Mouse (Mus musculus) liver, postnatal 0 days (tissue): Measurements from ENCODE around the gene Col15a1. TPM values are rescaled to one million over a fixed set of nuclear protein-coding genes. Genes with fewer than 3 reads are reported as not detected.

Experiments
- ATAC-seq: fragments of 200-750 bp; cut with Nextera tagmentation; 2 replicates; pipeline ENCODE4 v1.8.0; 2017; ENCODE audit warnings: mild to moderate bottlenecking, moderate library complexity
- DNase-seq: peaks from one replicate; pipeline ENCODE4 v3.0.0-alpha.2; 2016
- H3K27ac ChIP-seq: fragments of 300-500 bp; sonication (generic); 2 replicates; pipeline ENCODE4 v1.5.1; 2014; ENCODE audit warnings: antibody characterized with exemption, moderate library complexity, mild to moderate bottlenecking, low read depth
- H3K27me3 ChIP-seq: fragments of 300-500 bp; sonication (generic); 2 replicates; pipeline ENCODE4 v1.6.1; 2014; ENCODE audit warnings: low read length, control low read depth, mixed read lengths; ENCODE audit not compliant: insufficient read depth
- H3K36me3 ChIP-seq: fragments of 300-500 bp; sonication (generic); replicated peaks from 2 replicates; pipeline ENCODE4 v1.6.1; 2014; ENCODE audit warnings: mild to moderate bottlenecking, control low read depth, low read length, moderate library complexity, mixed read lengths; ENCODE audit not compliant: insufficient read depth
- H3K4me1 ChIP-seq: fragments of 300-500 bp; sonication (generic); 2 replicates; pipeline ENCODE4 v1.6.1; 2014; ENCODE audit warnings: antibody characterized with exemption, mild to moderate bottlenecking, control low read depth; ENCODE audit not compliant: insufficient read depth
- H3K4me2 ChIP-seq: fragments of 300-500 bp; sonication (generic); 2 replicates; pipeline ENCODE4 v1.6.1; 2014; ENCODE audit warnings: low read depth, mild to moderate bottlenecking, low read length, moderate library complexity, mixed read lengths
- H3K4me3 ChIP-seq: fragments of 300-500 bp; sonication (generic); 2 replicates; pipeline ENCODE4 v1.5.1; 2014; ENCODE audit warnings: low read depth, low read length
- H3K9ac ChIP-seq: fragments of 300-500 bp; sonication (generic); replicated peaks from 2 replicates; pipeline ENCODE4 v1.6.1; 2014; ENCODE audit warnings: mild to moderate bottlenecking, moderate library complexity
- H3K9me3 ChIP-seq: fragments of 300-500 bp; sonication (generic); 2 replicates; pipeline ENCODE4 v1.6.1; 2016; ENCODE audit warnings: mild to moderate bottlenecking, control low read depth, low read length, mixed read lengths
- CTCF ChIP-seq: sonication (generic); IDR thresholded peaks from 2 replicates; pipeline ENCODE4 v1.5.1; 2016; ENCODE audit warnings: antibody characterized with exemption, low read depth
- EP300 ChIP-seq: IDR thresholded peaks from 2 replicates; pipeline ENCODE4 v1.6.1; 2016; ENCODE audit warnings: antibody characterized with exemption, low read depth, mild to moderate bottlenecking
- WGBS: fragments of 180-500 bp; shearing (Covaris S2); extraction: QIAGEN DNeasy Blood & Tissue Kit; methylation state at CpG from one replicate; pipeline ENCODE4 v1.1.7; 2014; ENCODE audit not compliant: insufficient replicate concordance; 5-methylcytosine and 5-hydroxymethylcytosine counted together
- polyA plus RNA-seq: library from polyadenylated mRNA; unstranded; fragments of >200 nt; fragmentation: Nextera tagmentation; extraction: Ambion mirVana; gene quantifications from 2 replicates; pipeline ENCODE4 v1.2.1, GENCODE M21; 2015

Col15a1 gene
- polyA plus RNA-seq, 1 experiment from 2014 or later = 0.28 TPM

GRCm38 (mm10) chr4:47179535-47179934 lies 28.4 kb upstream of the Col15a1 start:
- no peaks in the 10 kb centered on the region for H3K4me1 ChIP-seq
- H3K36me3 ChIP-seq = no peaks in the 10 kb centered on the region
- H3K9me3 ChIP-seq = no peaks in the 10 kb centered on the region
- H3K4me2 ChIP-seq = no peak overlapping the region
- H3K27ac ChIP-seq = no peak overlapping the region
- H3K4me3 ChIP-seq = no peak overlapping the region
- no peak overlapping the region for H3K9ac ChIP-seq
- WGBS = 77% methylated on average over 5 of the region's 5 CpGs
- no peaks in the 10 kb centered on the region for H3K27me3 ChIP-seq
- ATAC-seq (no peak), DNase-seq (no peak)
- no peak for TF ChIP-seq CTCF
- TF ChIP-seq EP300 = no peak

DNA sequence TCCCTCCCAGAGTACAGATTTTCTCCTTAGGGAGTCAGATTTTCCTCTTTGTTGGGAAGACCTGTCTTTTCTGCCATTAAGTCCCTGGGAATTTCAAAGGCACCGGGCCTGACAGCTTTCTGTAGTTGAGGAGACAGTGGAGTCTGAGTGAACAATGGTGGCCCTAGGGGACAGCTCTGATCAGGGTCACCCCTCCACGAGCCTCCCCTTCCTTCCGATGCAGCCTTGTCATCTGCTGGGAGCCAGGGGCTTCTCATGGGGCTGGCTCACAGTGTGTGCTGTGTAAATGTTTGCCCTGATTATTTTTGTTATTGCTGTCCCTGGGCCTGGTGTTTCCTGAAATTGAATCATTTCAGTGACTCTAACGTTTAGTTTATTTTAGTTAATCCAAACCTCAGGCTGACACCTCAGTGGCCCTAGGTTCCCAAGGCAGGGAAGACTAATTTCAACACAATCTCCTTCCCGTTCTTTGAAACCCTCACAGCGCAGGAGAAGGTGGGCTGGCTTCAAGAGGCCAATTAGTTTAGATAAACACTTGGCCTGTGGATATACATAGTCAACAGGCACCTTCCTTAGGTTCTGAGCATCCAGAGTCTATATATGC lies 23.8 kb upstream of the Col15a1 start:
- Histone ChIP-seq H3K27me3 (no peaks in the 10 kb centered on the region), H3K4me1 (no peaks in the 10 kb centered on the region)
- no peak for ATAC-seq

GRCm38 (mm10) chr4:47186514-47186913 lies 21.4 kb upstream of the Col15a1 start:
- H3K9ac ChIP-seq = no peak overlapping the region
- ATAC-seq (no peak), DNase-seq (no peak)
- H3K36me3 ChIP-seq = no peaks in the 10 kb centered on the region
- H3K27me3 ChIP-seq = no peaks in the 10 kb centered on the region
- TF ChIP-seq CTCF (no peak), EP300 (no peak)
- no peak overlapping the region for H3K4me2 ChIP-seq
- H3K4me3 ChIP-seq = no peak overlapping the region
- no peaks in the 10 kb centered on the region for H3K9me3 ChIP-seq
- H3K27ac ChIP-seq = no peak overlapping the region
- H3K4me1 ChIP-seq = no peaks in the 10 kb centered on the region
- WGBS = 27% methylated on average over 6 of the region's 6 CpGs

More for the DNA sequence above, 23.8 kb upstream of the Col15a1 start:
- Histone ChIP-seq H3K4me3 (no peak overlapping the region), H3K36me3 (no peaks in the 10 kb centered on the region), H3K9me3 (no peaks in the 10 kb centered on the region), H3K9ac (no peak overlapping the region), H3K27ac (no peak overlapping the region), H3K4me2 (no peak overlapping the region)
- no peak for DNase-seq
- no peak for TF ChIP-seq EP300
- no peak for TF ChIP-seq CTCF
- 44% methylated on average over 6 of the region's 6 CpGs for WGBS

- WGBS = 62% methylated on average over 3 of the region's 3 CpGs
- Histone ChIP-seq H3K4me3 (no peak overlapping the region), H3K27me3 (no peaks in the 10 kb centered on the region), H3K9me3 (no peaks in the 10 kb centered on the region), H3K36me3 (no peaks in the 10 kb centered on the region), H3K9ac (no peak overlapping the region), H3K4me2 (no peak overlapping the region), H3K4me1 (no peaks in the 10 kb centered on the region), H3K27ac (no peak overlapping the region)
- DNase-seq (no peak), ATAC-seq (no peak)
- TF ChIP-seq EP300 (no peak), CTCF (no peak)
These were observed 11.8 kb upstream of the Col15a1 start for GRCm38 (mm10) chr4:47196173-47196572.

DNA sequence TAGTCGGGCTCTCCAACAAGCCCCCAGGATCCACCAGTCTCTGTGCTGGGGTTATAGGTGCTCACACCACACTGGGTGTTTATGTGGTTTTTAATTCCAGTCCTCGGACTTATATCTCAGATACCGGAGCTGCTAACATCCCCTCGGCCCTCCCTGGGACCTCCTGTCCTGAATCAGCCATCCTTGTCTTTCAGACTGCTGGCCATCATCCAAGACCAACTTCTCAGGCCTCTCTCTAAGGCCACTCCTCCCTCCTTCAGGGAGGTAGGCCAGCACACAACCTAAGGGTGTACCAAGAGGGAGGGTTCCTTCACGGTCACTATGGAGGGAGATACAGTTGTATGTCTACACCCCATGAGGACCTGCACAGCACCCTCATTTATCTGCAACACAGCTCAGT lies 4.3 kb upstream of the Col15a1 start:
- Histone ChIP-seq H3K9ac (no peak overlapping the region), H3K36me3 (no peaks in the 10 kb centered on the region), H3K4me2 (no peak overlapping the region), H3K4me3 (no peak overlapping the region), H3K27me3 (peaks cover 22% of the 10 kb centered on the region), H3K9me3 (no peaks in the 10 kb centered on the region), H3K27ac (no peak overlapping the region), H3K4me1 (no peaks in the 10 kb centered on the region)
- no peak for TF ChIP-seq EP300
- no peak for TF ChIP-seq CTCF
- 70% methylated on average over 5 of the region's 5 CpGs for WGBS
- no peak for DNase-seq
- ATAC-seq = no peak

DNA sequence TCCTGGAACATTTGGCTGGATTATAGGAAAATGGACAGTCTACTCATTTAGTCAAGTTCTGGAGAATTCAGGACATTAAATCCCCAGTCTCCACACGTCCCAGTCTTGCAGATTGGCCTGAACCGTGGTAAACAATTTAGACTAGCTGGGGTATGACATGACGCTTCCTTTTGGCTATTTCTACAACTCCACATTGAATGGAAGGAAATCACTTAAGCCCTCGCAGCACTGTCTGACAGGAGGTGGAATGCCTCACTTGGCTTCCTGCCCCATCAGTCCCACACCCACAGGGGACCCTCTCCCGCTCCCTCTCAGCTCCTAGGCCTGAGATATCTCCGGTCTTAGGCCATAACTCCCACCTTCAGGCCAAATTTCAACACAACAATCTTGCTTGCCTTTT lies 2.1 kb upstream of the Col15a1 start:
- ATAC-seq (no peak), DNase-seq (no peak)

More for the DNA sequence above, 2.1 kb upstream of the Col15a1 start:
- Histone ChIP-seq H3K27me3 (peaks cover 35% of the 10 kb centered on the region), H3K4me1 (no peaks in the 10 kb centered on the region), H3K36me3 (no peaks in the 10 kb centered on the region), H3K9ac (no peak overlapping the region), H3K27ac (no peak overlapping the region), H3K4me2 (no peak overlapping the region), H3K4me3 (no peak overlapping the region), H3K9me3 (no peaks in the 10 kb centered on the region)
- 49% methylated on average over 6 of the region's 6 CpGs for WGBS
- TF ChIP-seq EP300 (no peak), CTCF (no peak)
